Mouse (Mus musculus): ENCODE measurements around the gene Cdc42bpa.

Gene Cdc42bpa

DNA sequence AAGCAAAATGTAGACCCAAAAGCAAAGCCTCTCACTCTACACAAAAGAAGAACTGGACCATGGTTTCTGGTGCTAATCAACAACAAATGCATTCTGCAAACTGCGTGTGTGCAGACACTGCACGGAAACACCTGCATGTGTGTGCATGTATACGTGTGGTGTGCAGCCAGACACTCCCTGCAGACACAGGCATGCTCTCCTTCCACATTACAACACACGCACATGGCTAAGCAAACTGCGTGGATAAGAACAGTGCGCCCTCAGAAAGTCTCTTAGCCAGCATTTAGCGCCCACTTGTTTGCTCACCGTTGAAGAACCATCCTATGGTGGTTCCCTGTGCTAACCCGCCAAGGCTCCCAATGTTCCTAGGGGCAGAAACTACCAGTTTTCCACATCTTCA lies 233.8 kb downstream of the Cdc42bpa start:
- DNase-seq: no peak

DNA sequence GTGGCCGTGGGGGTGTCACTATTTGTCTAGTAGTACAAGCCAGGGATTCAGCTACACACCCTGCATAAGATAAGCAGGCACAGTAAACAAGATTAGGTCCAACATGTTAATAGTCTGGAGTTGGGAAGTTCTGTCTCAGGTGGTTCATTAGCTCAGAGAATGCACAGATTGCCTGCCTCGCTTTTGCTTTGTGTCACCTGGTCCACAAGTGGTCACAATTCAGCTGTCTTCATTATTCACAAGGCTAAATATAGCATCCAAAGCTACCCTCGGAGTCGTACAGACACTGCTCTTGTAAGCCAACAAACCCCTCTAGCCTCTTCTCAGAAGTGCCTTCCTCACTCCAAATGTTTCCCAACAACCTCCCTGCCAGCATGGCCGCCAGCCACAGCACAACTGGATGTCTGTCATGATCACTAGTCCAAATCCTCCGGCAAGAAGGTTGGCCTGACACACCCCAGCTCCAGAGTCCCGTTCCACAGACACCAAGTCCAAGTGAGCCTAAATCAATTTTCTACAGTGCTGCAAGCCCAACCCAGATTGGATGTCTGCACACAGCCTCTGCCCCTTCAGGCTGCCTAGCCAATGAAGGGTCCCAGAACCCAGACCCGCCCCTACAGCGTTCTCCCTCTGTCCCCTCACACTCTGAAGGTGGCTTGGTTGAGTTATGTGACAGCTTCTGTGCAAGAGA lies 234.7 kb downstream of the Cdc42bpa start:
- DNase-seq: peak; percentile 32 to 35

DNA sequence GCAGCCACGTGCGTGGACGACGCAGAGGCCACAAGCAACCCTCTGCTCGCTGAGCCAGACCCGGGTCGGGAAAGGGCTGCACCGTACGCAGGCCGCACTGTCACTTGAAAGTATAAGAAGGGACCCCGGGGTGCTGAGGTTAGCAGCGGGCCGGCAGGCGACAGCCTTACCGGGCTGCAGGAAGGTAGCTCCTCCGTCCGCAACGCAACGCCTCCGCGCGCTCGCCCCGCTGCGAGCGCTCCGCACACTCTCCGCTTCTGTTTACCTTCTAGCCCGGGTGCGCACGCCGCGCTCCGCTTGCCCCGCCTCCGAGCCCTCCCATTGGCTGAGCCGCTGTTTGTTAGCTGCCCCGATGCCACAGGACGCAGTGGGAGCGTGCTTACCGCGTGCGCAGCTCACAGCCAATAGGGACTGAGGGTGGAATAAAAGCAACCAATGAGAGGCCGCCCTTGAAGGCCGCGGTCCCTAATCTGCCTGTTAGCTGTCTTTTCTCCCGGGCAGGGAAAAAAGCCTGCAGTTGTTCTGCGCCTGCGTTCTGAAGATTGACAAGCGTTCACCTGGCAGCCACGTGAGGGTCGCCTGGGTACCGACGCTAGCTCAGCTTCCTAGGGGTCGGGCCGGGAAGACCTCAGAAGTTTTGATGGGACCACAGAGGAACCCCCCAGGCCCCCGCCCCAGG lies 235.6 kb downstream of the Cdc42bpa start:
- DNase-seq: peak; percentile 96 to 98

DNA sequence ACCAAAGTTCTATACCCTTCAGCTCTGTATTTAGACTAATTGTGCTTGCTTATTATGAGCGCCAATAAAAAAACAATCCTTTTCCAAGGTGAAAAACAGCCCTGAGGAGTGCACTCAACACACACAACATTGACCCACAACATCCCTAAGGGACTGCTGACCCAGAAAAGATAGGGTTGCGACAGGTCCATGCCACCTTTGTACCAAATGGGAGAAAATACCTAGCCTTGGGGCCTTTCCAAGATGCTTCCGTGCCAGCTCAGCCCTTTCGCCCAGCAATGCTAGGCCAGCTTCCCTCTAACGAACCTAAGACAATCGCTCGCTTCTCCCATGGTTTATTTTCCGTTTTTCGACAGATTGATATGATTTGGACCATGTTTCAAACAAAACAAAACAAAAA lies 236.2 kb downstream of the Cdc42bpa start:
- DNase-seq: no peak

DNA sequence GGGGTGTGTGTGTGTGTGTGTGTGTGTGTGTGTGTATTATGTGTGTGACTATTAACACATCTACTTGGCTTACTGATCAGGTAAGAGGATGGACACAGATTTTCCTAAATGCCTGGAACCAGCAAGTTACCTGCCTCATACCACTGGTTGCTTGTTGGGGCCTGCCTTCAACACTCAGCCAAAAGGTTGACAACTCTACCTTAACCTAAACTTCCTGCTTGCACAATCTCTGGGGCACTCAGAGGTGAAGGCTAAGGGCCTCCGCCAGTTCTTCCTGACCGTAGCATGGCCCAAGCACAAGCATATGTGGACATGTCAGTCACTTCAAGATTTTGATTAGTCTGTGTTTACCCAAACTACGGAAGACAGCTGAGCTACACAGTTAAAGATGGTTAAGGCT lies 237.7 kb downstream of the Cdc42bpa start:
- DNase-seq: no peak

DNA sequence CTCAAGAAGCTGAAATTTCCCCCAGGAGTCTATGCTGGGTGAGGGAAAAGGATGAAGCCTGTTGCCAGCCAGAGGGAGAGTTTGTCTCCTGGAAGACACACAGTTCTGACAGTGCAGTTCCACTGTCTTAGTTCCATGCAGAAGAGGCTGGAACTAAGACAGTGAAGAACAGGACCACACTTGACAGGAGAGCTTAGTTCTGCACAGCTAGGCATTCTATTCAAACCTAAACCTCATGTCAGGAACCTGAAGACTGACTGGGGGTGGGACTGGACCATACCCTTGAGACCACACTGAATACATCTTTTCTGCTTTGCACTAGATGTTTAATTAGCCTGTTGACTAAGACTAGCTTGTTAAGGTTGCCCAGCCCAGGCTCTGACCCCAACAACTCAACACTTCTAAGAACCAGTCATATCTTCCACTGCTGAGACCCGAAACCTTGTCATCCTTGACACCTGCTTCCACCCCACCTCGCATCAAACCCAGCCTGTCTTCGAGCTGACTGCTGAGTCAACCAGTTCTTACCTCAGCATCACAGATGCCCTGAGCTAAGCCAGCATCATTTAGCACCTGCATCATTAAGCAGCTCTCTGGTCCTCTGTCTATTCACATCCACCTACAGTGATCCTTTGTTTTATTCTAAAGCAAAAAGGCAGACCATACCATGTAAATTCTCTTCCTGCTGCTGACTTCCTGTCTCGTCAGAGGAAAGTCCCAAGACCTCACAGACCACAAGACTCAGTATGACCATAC lies 238.9 kb downstream of the Cdc42bpa start, which contains the start of gene Coq8a:
Gene Coq8a, minus strand, starts transcription at position 644 of the 756 bp plus-strand sequence.
- DNase-seq: no peak

DNA sequence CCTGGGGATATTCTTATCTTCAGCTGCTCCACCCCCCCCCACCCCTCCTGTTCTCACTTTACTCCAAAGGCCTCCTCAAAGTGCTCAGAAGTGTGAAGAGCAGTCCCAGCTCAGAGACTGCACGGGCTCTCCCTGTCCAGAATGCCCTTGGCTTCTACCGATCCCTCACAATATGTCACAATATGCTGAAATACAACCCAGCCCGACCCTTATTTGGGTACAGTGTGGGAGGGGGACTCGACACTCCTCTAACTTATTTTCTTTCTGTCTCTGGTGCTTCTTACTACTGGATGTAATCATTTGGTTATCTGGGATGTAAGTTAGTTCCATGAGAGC lies 239.4 kb downstream of the Cdc42bpa start:
- DNase-seq: no peak

DNA sequence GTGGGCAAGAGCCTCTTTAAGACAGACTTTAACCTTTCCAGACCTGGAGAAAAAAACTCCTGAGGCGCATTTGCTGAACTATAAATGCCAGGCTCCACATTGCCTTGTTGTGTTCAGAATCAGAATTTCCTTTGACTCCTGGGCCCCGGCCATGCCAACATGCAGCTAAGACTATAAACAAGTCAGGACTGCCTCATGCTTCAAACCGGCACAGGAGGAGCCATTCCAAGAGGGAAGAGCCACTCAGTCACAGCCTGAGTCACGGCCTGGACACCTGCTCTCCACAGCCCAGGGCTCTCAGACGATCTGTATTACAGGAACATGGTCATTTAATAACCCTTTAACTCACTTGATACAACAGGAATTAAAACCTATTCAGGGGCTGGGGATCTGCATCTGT lies 240.4 kb downstream of the Cdc42bpa start:
- DNase-seq: no peak

DNA sequence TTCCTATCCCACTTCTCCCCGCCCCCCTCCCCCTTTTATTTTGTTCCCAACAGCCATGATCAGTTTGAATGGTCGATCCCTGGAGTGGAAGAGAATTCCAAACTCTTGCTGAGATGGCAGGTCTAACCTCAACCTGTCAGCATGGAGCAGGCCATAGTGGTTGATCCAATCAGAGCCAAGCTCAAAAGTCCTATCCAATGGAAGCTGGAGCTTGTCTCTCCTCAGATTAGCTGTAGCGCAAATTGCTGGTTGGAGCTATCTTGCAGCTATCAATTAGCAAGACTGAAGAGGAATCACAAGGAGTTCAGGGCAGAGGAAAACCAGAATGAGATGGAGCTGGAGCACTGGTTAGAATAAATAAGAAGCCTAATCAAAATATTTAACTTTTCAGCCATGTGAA lies 248.1 kb downstream of the Cdc42bpa start:
- DNase-seq: no peak

DNA sequence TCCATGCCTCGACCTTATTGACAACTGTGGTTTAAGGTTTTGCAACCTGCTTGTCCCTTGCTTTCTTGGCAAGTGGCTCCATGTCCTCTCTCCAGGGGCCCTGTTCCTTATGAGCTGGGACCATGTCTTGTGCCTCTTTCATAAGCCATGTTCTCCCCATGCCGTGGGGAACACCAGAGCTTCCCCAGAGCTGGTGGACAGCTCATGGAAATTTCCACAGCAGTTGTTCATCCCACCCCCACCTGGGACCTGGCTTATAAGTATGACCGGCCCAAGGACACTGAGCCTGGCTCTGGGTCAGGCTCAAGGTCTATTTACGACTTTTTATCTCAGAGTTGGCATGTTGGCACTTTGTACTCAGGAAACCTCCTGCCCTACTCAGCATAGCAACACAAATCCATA lies 249.8 kb downstream of the Cdc42bpa start:
- no peak for DNase-seq

DNA sequence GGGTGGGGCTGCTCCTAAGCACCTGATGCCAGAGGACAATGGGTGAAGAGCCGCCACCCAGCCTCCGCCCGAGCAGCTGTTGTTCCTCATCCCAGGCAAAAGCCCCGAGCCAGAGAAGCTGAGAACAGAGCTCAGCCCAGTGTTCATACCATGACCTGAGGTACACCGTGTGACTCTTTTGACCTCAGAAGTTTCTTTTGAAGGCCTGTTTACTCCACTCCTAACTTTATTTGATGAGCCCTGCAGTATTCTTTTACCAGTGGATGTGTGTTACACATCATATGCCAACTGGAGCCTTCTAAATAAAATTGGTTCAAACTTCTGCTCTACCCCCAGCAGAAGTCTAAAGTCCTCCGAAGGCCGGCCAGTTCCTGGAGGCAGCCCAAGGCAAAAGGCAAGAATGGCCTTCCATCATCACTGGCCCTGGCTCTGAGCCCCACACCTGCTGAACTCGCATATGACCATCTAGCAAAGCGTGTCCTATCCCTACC lies 250.6 kb downstream of the Cdc42bpa start:
- no peak for DNase-seq

DNA sequence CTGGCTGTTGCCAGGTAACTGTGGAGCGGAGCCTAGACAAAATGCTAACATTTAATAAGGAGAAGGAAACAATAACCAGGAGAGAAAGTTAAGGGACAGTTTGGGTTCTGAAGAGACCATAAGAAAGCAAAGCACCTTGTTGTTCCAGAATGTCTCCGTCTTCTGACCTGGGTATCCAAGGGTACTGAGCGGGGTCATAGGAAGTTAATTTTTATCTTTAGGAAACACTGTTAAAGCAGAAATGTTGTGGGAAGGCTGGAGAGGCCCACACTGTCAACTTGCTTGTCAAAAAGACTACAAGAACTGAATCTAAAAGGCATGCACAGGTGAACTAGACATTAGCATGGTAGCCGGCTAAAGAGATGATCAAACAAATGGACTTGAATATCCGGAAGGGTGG lies 252.6 kb downstream of the Cdc42bpa start:
- DNase-seq: no peak

DNA sequence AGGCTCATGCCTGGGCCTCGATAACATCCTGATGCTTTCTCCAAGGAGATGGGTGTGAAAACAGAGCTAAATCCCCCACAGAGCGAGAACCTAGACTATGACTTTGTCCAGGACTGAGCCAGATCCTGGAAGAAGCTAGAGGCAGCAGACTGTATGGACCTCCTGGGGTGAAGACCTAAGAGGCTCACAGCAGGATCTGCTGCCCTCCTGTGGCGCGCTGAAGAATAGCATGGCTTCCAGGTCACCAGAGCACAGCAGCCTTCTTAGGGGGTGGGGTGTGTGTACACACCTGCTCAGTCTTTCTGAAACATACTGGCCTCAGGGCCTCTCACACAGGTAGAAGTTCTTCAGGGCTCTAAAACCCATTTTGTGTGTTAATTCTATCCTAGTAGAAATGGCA lies 254.8 kb downstream of the Cdc42bpa start:
- DNase-seq: peak in 1 of 2 experiments; percentile 49

All from thymus, adult 18-20 months (tissue).